Mouse (Mus musculus): ENCODE results near the gene Neurod6.

Neurod6 gene

GRCm38 (mm10) chr6:55646824-55647560 is 34.1 kb downstream of the Neurod6 start:
- DNase-seq (ENCODE audit: low read depth) = no peak

GRCm38 (mm10) chr6:55646111-55646823 is 34.8 kb downstream of the Neurod6 start:
- DNase-seq (ENCODE audit: low read depth) = no peak

GRCm38 (mm10) chr6:55634662-55635061 is 46.4 kb downstream of the Neurod6 start:
- DNase-seq (ENCODE audit: low read depth) = no peak
